Mouse (Mus musculus): ENCODE data around the gene St3gal6.

St3gal6 gene

GRCm38 (mm10) chr16:58521182-58521581, 2.9 kb downstream of the St3gal6 start:
- DNase-seq (ENCODE audit: low read depth): no peak

GRCm38 (mm10) chr16:58520457-58520856, 3.6 kb downstream of the St3gal6 start:
- DNase-seq (ENCODE audit: low read depth): no peak

GRCm38 (mm10) chr16:58519650-58520073, 4.4 kb downstream of the St3gal6 start:
- no peak for DNase-seq (ENCODE audit: low read depth)

- no peak for DNase-seq (ENCODE audit: low read depth)
Measured at GRCm38 (mm10) chr16:58516960-58517798, 6.9 kb downstream of the St3gal6 start.

- no peak for DNase-seq (ENCODE audit: low read depth)
Measured at GRCm38 (mm10) chr16:58516161-58516560, 7.9 kb downstream of the St3gal6 start.

GRCm38 (mm10) chr16:58514565-58514964, 9.5 kb downstream of the St3gal6 start:
- DNase-seq (ENCODE audit: low read depth): no peak

- DNase-seq (ENCODE audit: low read depth): no peak
Measured at GRCm38 (mm10) chr16:58513755-58514154, 10.3 kb downstream of the St3gal6 start.

- peak; percentile 74 for DNase-seq (ENCODE audit: low read depth)
Measured at GRCm38 (mm10) chr16:58512887-58513286, 11.2 kb downstream of the St3gal6 start.

GRCm38 (mm10) chr16:58512181-58512761, 11.8 kb downstream of the St3gal6 start:
- peak; percentile 48 for DNase-seq (ENCODE audit: low read depth)

- DNase-seq (ENCODE audit: low read depth): no peak
Measured at GRCm38 (mm10) chr16:58504945-58505344, 19.1 kb downstream of the St3gal6 start.

GRCm38 (mm10) chr16:58502566-58502965, 21.5 kb downstream of the St3gal6 start:
- no peak for DNase-seq (ENCODE audit: low read depth)

- no peak for DNase-seq (ENCODE audit: low read depth)
Measured at GRCm38 (mm10) chr16:58501760-58502301, 22.2 kb downstream of the St3gal6 start.

GRCm38 (mm10) chr16:58499650-58500049, 24.4 kb downstream of the St3gal6 start:
- no peak for DNase-seq (ENCODE audit: low read depth)

- no peak for DNase-seq (ENCODE audit: low read depth)
Measured at GRCm38 (mm10) chr16:58499172-58499584, 24.9 kb downstream of the St3gal6 start.

- no peak for DNase-seq (ENCODE audit: low read depth)
Measured at GRCm38 (mm10) chr16:58497886-58498713, 25.9 kb downstream of the St3gal6 start.

GRCm38 (mm10) chr16:58496791-58497190, 27.3 kb downstream of the St3gal6 start:
- DNase-seq (ENCODE audit: low read depth): no peak

GRCm38 (mm10) chr16:58487861-58488260, 36.2 kb downstream of the St3gal6 start:
- no peak for DNase-seq (ENCODE audit: low read depth)

GRCm38 (mm10) chr16:58482296-58482695, 41.7 kb downstream of the St3gal6 start:
- no peak for DNase-seq (ENCODE audit: low read depth)

- DNase-seq (ENCODE audit: low read depth): no peak
Measured at GRCm38 (mm10) chr16:58481906-58482270, 42.2 kb downstream of the St3gal6 start.

- DNase-seq (ENCODE audit: low read depth): no peak
Measured at GRCm38 (mm10) chr16:58481219-58481905, 42.7 kb downstream of the St3gal6 start.

GRCm38 (mm10) chr16:58479898-58480448, 44.1 kb downstream of the St3gal6 start:
- no peak for DNase-seq (ENCODE audit: low read depth)
